Mouse (Mus musculus): Measurements from ENCODE around the gene Mtfr1l.

The Mtfr1l gene

GRCm38 (mm10) chr4:134489986-134490665 lies 45.1 kb downstream of the Mtfr1l start:
- DNase-seq (ENCODE audit: low spot score in 2 of 2): no peak

DNA sequence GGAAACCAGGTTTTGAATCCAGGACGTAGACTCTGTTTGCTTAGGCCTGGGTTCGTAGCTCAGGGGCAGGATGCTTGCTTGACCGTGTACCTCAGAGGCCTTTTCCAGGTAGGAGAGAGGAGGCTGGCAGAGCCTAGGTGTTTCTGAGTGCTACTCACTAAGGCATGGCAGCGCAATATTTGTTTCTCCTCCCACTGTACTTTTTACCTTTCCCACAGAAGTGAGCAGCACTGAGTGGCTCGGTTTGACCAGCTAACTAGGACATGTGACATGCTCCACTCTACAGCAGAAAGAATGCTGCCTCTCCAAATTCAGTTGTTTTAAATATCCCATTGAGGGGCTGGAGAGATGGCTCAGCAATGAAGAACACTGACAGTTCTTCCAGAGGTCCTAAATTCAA lies 47.0 kb downstream of the Mtfr1l start:
- no peak for DNase-seq (ENCODE audit: low spot score in 2 of 2)

DNA sequence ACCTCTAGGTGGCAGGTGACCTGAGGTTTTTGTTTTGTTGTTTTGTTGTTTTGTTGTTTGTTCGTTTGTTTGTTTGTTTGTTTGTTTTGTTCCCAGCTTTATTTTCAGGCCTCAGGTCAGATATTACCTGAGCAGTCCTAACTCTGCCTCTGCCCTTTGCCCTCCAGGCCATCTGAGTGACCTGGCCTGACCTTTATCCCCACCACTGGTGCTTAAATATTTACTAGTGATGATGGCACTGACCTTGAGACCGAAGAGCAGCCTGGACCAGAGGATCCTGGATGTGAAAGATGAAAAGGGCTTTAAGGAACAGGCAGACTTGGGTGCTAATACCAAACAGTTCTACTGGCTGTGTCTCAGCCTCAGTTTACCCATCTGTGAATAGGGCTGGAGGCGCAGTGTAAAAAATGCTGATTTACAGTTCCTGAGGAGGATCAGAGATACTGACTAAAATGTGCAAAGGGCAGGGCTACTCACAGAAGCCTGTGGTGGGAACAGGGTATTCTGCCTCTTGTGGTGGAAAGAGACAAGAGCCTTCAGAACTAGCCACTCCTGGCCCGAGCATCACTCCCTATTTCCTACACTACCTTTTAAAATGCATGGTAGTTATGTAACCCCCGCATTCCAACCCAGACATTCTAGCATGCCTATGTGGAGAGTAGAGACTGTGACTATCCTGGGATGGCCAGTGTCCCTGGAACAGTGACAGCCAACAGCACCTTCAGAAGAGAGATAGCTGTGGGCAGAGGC lies 49.9 kb downstream of the Mtfr1l start:
- DNase-seq (ENCODE audit: low spot score in 2 of 2): no peak

- DNase-seq (ENCODE audit: low spot score in 2 of 2): no peak
These were observed 51.0 kb downstream of the Mtfr1l start for GRCm38 (mm10) chr4:134484231-134484630.

- no peak for DNase-seq (ENCODE audit: low spot score in 2 of 2)
These were observed 51.5 kb downstream of the Mtfr1l start for GRCm38 (mm10) chr4:134483696-134484095.

GRCm38 (mm10) chr4:134483078-134483688 lies 52.0 kb downstream of the Mtfr1l start:
- no peak for DNase-seq (ENCODE audit: low spot score in 2 of 2)

DNA sequence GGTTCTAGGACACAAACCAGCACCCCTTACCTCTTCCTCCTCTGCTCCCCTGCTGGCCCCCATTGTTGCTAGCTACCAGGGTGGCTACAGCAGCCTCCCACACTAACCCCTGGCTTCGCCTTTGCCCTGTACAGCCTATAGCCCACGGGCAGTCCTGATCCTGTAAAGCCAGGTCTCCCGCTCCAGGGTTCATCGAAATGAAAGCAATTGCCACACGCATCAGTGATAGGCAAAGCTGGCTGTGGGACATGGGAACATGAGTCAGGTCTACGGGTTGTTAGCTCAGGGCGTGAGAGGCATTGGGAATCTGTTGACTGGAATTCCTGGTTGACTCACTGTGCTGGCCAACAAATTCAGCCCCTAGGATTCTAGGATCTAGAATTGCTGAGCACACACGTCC lies 52.7 kb downstream of the Mtfr1l start:
- no peak for DNase-seq (ENCODE audit: low spot score in 2 of 2)

- DNase-seq (ENCODE audit: low spot score in 2 of 2): no peak
These were observed 53.9 kb downstream of the Mtfr1l start for GRCm38 (mm10) chr4:134481270-134481669.

GRCm38 (mm10) chr4:134480864-134481263 lies 54.3 kb downstream of the Mtfr1l start:
- DNase-seq (ENCODE audit: low spot score in 2 of 2): peak in 1 of 2 experiments; percentile 65

DNA sequence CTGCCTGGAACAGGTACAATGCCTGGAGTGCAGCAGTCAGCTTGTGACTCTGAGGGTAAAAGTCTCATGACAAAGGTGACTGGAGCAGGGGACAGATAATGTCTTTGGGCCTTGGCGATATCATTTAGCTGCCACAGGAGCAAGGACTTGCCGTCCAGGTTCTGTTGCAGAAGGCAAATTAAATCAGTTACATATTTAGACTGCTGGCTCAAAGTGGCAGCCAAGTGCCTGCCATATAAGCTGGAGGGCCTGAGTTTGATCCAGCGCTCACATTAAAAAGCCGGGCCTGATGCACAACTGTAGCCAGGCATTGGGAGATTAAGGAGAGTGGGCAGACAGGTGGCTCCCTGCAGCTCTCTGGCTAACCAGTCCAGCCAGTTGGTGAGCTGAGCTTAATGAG lies 55.3 kb downstream of the Mtfr1l start:
- DNase-seq (ENCODE audit: low spot score in 2 of 2): no peak

GRCm38 (mm10) chr4:134478031-134478430 lies 57.2 kb downstream of the Mtfr1l start:
- DNase-seq (ENCODE audit: low spot score in 2 of 2): peak; percentile 86 to 95

GRCm38 (mm10) chr4:134476899-134477298 lies 58.3 kb downstream of the Mtfr1l start:
- DNase-seq (ENCODE audit: low spot score in 2 of 2): no peak
